Mouse (Mus musculus) ES-E14 (cell line): Measurements from ENCODE around the gene Maged1. TPM values are rescaled to one million over a fixed set of nuclear protein-coding genes. Genes with fewer than 3 reads are reported as not detected.
A peak's percentile ranks its signal among the peaks of the same experiment; 100 is the strongest.

ENCODE experiments used
- DNase-seq: peaks from one replicate; pipeline ENCODE4 v3.0.0-alpha.2; 2013; ENCODE audit warnings: low read depth, low spot score
- H3K27ac ChIP-seq: 2 replicates; pipeline ENCODE4 v1.5.1; 2012; ENCODE audit warnings: low read depth, mild to moderate bottlenecking, low read length, moderate library complexity, mixed read lengths; ENCODE audit not compliant: poor library complexity, insufficient read depth, severe bottlenecking
- H3K36me3 ChIP-seq: 2 replicates; pipeline ENCODE4 v1.6.1; 2012; ENCODE audit warnings: mild to moderate bottlenecking, low read length, moderate library complexity, mixed read lengths; ENCODE audit not compliant: control insufficient read depth, poor library complexity, insufficient read depth, severe bottlenecking
- H3K4me1 ChIP-seq, 2 experiments: fragments of 150-350 bp in 1 of 2; sonication (generic) in 1 of 2; 2 replicates each; pipeline ENCODE4 v1.6.1; 2012; ENCODE audit warnings: low read length in 2 of 2, mild to moderate bottlenecking in 1 of 2, mixed read lengths in 1 of 2; ENCODE audit not compliant: control insufficient read depth in 2 of 2, insufficient read depth in 2 of 2, poor library complexity in 1 of 2
- H3K4me3 ChIP-seq, 2 experiments: fragments of 150-350 bp in 1 of 2; sonication (generic) in 1 of 2; 2 replicates each; pipeline ENCODE4 v1.5.1; 2012; ENCODE audit warnings: low read length in 2 of 2, low read depth in 1 of 2, mild to moderate bottlenecking in 1 of 2, mixed read lengths in 1 of 2; ENCODE audit not compliant: insufficient read depth in 1 of 2, poor library complexity in 1 of 2, severe bottlenecking in 1 of 2
- H3K9ac ChIP-seq: 2 replicates; pipeline ENCODE4 v1.6.1; 2012; ENCODE audit warnings: low read depth, mild to moderate bottlenecking, low read length, mixed read lengths; ENCODE audit not compliant: poor library complexity, insufficient read depth, severe bottlenecking
- H3K9me3 ChIP-seq: fragments of 150-350 bp; sonication (generic); 2 replicates; pipeline ENCODE4 v1.6.1; 2012; ENCODE audit warnings: low read depth, mild to moderate bottlenecking, low read length; ENCODE audit not compliant: control insufficient read depth, insufficient read depth
- CHD2 ChIP-seq: IDR thresholded peaks from 2 replicates; pipeline ENCODE4 v1.6.1; 2014; ENCODE audit warnings: mild to moderate bottlenecking, low read depth, low read length, inconsistent platforms
- HCFC1 ChIP-seq: IDR thresholded peaks from 2 replicates; pipeline ENCODE4 v1.6.1; 2012; ENCODE audit warnings: low read length, inconsistent platforms, borderline replicate concordance; ENCODE audit not compliant: insufficient read depth
- MAFK ChIP-seq: IDR thresholded peaks from 2 replicates; pipeline ENCODE4 v1.6.1; 2014; ENCODE audit warnings: mild to moderate bottlenecking, low read depth, low read length, inconsistent platforms; ENCODE audit not compliant: insufficient read depth
- ZC3H11A ChIP-seq: IDR thresholded peaks from 2 replicates; pipeline ENCODE4 v1.6.1; 2012; ENCODE audit warnings: low read depth, mild to moderate bottlenecking, inconsistent platforms, low read length, borderline replicate concordance
- ZNF384 ChIP-seq: IDR thresholded peaks from 2 replicates; pipeline ENCODE4 v1.6.1; 2012; ENCODE audit warnings: low read depth, low read length, inconsistent platforms
- in situ Hi-C, 2 experiments: fragments of 600-800 bp; cut with MboI; formaldehyde crosslinking; loops; one replicate each; pipeline ENCODE4 v1.15.1; 2025; ENCODE audit warnings: low sequenced_read_pairs in 2 of 2, inconsistent platforms in 1 of 2; ENCODE audit not compliant: unreplicated experiment in 2 of 2
- total RNA-seq: library from RNA; depleted of rRNA; stranded (reverse); fragments of 300-350 nt; gene quantifications from 2 replicates; pipeline ENCODE4 v1.2.3, GENCODE M21; 2012

Maged1 gene
- total RNA-seq, 1 experiment: 153 TPM

GRCm38 (mm10) chrX:94545941-94546340, 4.0 kb upstream of the Maged1 start:
- TF ChIP-seq ZC3H11A: no peak
- TF ChIP-seq MAFK: no peak
- TF ChIP-seq ZNF384: no peak
- no peak for TF ChIP-seq HCFC1
- H3K4me1 ChIP-seq: no peaks in the 10 kb centered on the region
- DNase-seq: no peak
- no peaks in the 10 kb centered on the region for H3K9me3 ChIP-seq
- in situ Hi-C loops: loop anchor here in 1 of 2 experiments (10.0 to 25.0 kb wide), 2 partner anchors 111 to 259 kb away; no protein-coding TSS in a partner anchor
- no peak overlapping the region for H3K4me3 ChIP-seq
- no peaks in the 10 kb centered on the region for H3K36me3 ChIP-seq
- no peak overlapping the region for H3K9ac ChIP-seq
- H3K27ac ChIP-seq: no peak overlapping the region

DNA sequence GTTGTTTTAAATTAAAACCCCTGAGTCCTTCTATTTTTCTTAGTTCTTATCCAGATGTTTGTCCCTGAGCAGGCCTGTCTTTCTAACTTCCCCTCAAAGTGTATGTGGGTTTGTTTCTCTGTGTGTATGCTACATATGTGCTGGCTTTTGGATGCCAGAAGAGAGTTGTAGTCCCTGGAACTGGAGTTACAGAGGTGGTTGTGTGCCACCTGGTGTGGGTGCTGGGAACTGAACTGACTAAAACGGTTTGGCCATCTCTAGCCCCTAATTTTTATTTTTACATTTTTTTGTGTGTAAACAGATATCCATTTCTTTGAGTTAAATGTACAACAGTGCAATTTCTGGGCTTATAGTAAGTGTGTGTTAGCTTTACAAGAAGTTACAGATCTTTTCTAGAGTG, 3.0 kb upstream of the Maged1 start:
- DNase-seq: no peak
- Histone ChIP-seq H3K4me1 (no peaks in the 10 kb centered on the region), H3K9ac (no peak overlapping the region), H3K9me3 (no peaks in the 10 kb centered on the region), H3K27ac (no peak overlapping the region), H3K36me3 (peaks cover under 1% of the 10 kb centered on the region; the same call in 1 of the 2 replicates), H3K4me3 (no peak overlapping the region)
- in situ Hi-C loops: loop anchor here in 1 of 2 experiments (10.0 to 25.0 kb wide), 2 partner anchors 110 to 258 kb away; no protein-coding TSS in a partner anchor
- TF ChIP-seq MAFK (no peak), ZC3H11A (no peak), HCFC1 (no peak), CHD2 (no peak), ZNF384 (no peak)

DNA sequence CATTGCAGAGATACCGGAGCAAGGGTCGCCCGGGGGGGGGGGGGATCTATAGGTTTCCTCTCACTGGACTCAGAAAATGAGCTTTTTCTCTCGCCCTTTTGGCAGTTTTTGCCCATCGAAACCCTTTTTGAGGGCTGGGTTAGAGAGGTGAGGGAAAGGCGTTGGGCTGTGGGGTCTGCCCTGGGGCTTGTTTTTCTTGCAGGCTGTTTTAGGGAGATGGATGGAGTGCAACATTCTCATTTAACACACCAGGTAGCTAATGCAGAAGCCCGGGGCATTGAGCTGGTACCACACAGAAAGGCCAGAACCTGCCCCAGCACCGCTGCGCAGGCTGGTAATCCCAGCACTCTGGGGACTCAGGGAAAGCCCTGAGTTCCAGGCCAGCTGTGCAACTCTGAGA, 593 bp upstream of the Maged1 start:
- TF ChIP-seq MAFK (no peak), HCFC1 (no peak), ZNF384 (no peak), CHD2 (no peak), ZC3H11A (no peak)
- Histone ChIP-seq H3K4me1 (0 out of 4 replicates have a peak, but pooled peaks cover 0 to 1% of the 10 kb centered on the region in 2 experiments), H3K27ac (no peak overlapping the region), H3K9me3 (no peaks in the 10 kb centered on the region), H3K36me3 (peaks cover 15% of the 10 kb centered on the region), H3K9ac (peak overlapping the region; percentile 60; the same call in 1 of the 2 replicates), H3K4me3 (peak overlapping the region; percentile 41 to 54; a peak in 3 of 4 replicates)
- in situ Hi-C loops: loop anchor here in 1 of 2 experiments (10.0 to 25.0 kb wide), 2 partner anchors 108 to 255 kb away; no protein-coding TSS in a partner anchor
- DNase-seq: no peak

- Histone ChIP-seq H3K4me3 (peak overlapping the region; percentile 87 to 88), H3K36me3 (peaks cover 15% of the 10 kb centered on the region), H3K9me3 (no peaks in the 10 kb centered on the region), H3K27ac (no peak overlapping the region), H3K9ac (peak overlapping the region; percentile 92), H3K4me1 (0 out of 4 replicates have a peak, but pooled peaks cover 0 to 1% of the 10 kb centered on the region in 2 experiments)
- in situ Hi-C loops: loop anchor here in 1 of 2 experiments (10.0 to 25.0 kb wide), 2 partner anchors 106 to 254 kb away; no protein-coding TSS in a partner anchor
- DNase-seq: no peak
- TF ChIP-seq HCFC1 (no peak), MAFK (no peak), CHD2 (no peak), ZC3H11A (no peak), ZNF384 (no peak)
These were observed 737 bp downstream of the Maged1 start for GRCm38 (mm10) chrX:94541206-94541605.
